Mouse (Mus musculus) layer of hippocampus, adult 18-20 months (tissue): Measurements from ENCODE around the gene Stk16. TPM values are rescaled to one million over a fixed set of nuclear protein-coding genes. Genes with fewer than 3 reads are reported as not detected.

Experiments used
- DNase-seq, 2 experiments: peaks; one replicate each; pipeline ENCODE4 v3.0.0; 2022; ENCODE audit warnings: low spot score in 2 of 2
- microRNA-seq, 2 experiments: library from miRNA; unstranded; fragments of <30 nt; microRNA quantifications; one replicate each; pipeline ENCODE4 v1.2.0; 2021
- total RNA-seq, 2 experiments: library from RNA; stranded (reverse); gene quantifications; 2 replicates each; pipeline ENCODE4 v1.2.3; 2021

The Stk16 gene
- total RNA-seq, 2 experiments from 2014 or later, result 77.3 to 86.6 TPM

DNA sequence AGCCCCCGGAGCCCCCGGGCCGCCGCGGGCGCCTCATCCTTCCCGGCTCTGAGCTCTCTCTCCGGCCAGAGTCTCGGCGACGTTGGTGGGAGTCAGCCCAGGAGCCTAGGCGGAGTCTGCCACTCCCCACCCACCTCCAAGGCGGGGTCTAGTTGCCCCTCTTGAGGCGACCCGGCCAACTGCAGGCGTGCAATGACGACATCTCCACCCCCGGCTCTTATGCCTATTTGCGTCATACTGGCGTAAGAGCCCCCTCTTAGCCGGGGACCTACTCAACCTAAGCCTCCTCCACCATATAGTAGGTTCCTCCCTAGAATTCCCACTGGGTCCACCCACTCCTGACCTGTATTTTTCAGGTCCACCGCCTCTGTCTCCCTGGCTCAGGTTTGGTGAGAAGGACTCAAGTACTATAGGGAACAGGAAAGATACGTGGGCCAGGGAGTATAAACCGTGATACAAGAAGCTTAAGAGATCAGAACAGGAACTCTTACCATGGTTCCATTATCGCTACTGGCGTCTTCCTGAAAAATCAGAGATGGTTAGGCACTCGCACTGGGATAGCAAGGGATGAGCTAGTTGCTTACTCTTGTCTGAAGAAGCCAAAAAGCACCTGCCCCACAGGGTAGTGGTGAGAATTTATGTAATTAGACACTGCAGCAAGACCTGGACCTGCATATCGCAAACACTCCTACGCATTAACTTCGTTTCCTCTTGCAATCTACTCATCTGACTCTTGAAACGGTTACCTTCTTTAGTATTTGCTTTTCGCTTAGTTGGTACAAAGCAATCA, 53.6 kb downstream of the Stk16 start, which contains the start of gene Ptprn:
Ptprn (minus strand) TSS at position 412 of the 790 bp plus-strand sequence.
- DNase-seq, result peak; percentile 78 to 79

Small RNA genes within 50 kb of the gene (microRNA-seq; reads per million reads assigned to microRNA genes)
- 0 reads per million in 2 experiments for gene Gm27943

Other genes starting within 250 kb of the Stk16 start
- 1 to 10 TPM; 1.7 to 2.6 TPM for gene Nhej1, start 85.6 kb upstream of the Stk16 start, total RNA-seq
- gene Slc23a3, start 76.9 kb upstream of the Stk16 start, total RNA-seq, result under 1 TPM; 0.15 to 0.47 TPM
- 10 to 100 TPM; 29.3 to 31.7 TPM for gene Cnppd1, start 68.1 kb upstream of the Stk16 start, total RNA-seq
- 100 to 1,000 TPM; 183 to 185 TPM for gene Retreg2, start 68.1 kb upstream of the Stk16 start, total RNA-seq
- 10 to 100 TPM; 35.1 to 38.9 TPM for gene Zfand2b, start 42.2 kb upstream of the Stk16 start, total RNA-seq
- 10 to 100 TPM; 26.8 to 30.3 TPM for gene Abcb6, start 30.4 kb upstream of the Stk16 start, total RNA-seq
- 10 to 100 TPM; 26.1 to 26.8 TPM for gene Ankzf1, start 18.7 kb upstream of the Stk16 start, total RNA-seq
- gene Atg9a, start 18.6 kb upstream of the Stk16 start, total RNA-seq, result 100 to 1,000 TPM; 108 to 115 TPM
- 10 to 100 TPM; 12.0 to 13.4 TPM for gene Glb1l, start within 50 bp of the Stk16 start, total RNA-seq
- gene Tuba4a, start 9.0 kb downstream of the Stk16 start, total RNA-seq, result 100 to 1,000 TPM; 524 to 572 TPM
- gene A630095N17Rik, start 21.3 kb downstream of the Stk16 start, total RNA-seq, result not detected
- gene Dnajb2, start 25.6 kb downstream of the Stk16 start, total RNA-seq, result 100 to 1,000 TPM in 1 of 2 experiments, 10 to 100 TPM in 1; 93.4 to 100 TPM
- gene Ptprn, start 53.7 kb downstream of the Stk16 start, total RNA-seq, result 100 to 1,000 TPM; 399 to 401 TPM
- gene Resp18, start 67.6 kb downstream of the Stk16 start, total RNA-seq, result 100 to 1,000 TPM; 104 to 114 TPM
- gene Dnpep, start 107.2 kb downstream of the Stk16 start, total RNA-seq, result 10 to 100 TPM; 49.2 to 50.0 TPM
- under 1 TPM; 0.48 to 0.69 TPM for gene Des, start 149.5 kb downstream of the Stk16 start, total RNA-seq
- gene Speg, start 164.5 kb downstream of the Stk16 start, total RNA-seq, result 100 to 1,000 TPM; 168 to 178 TPM
- 10 to 100 TPM; 66.4 to 69.1 TPM for gene Gmppa, start 225.1 kb downstream of the Stk16 start, total RNA-seq
- 1 to 10 TPM; 7.3 to 8.1 TPM for gene Asic4, start 239.6 kb downstream of the Stk16 start, total RNA-seq